Comparison of ENCODE assay signal across 24 mouse cellular contexts in the genomic region with DNA sequence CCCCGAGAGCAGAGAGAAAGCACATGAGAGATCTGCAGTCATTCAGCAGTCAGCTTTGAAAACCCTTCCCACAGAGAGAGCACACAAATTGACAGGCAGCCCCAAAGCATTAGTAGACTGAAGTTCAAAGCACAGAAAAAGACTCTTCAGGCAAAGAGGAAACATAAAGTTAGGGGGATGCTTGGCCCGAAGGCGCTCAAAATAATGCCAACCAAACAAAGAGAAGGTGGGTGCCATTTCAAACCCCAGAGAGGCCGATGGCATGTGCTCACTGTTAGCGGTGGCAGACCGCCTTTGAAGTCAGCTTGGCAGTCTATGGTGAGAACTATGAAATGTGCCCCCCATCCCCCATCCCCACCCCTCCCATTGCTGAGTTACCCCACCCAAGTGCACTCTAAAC. TPM values are rescaled to one million over a fixed set of nuclear protein-coding genes. Genes with fewer than 3 reads are reported as not detected.
DNase-seq lines count a peak whose midpoint lies in the region; ATAC-seq and TF ChIP-seq lines count a peak whose summit lies in the region.
"Had no signal": no experiment of that assay in that cellular context is flagged by ENCODE, and none has a peak within 500 bp of the region (broad histone marks: within the 10 kb centered on the region; RNA-seq: fewer than 3 reads in every experiment).

No protein-coding gene starts in this region.

- no peak for TF ChIP-seq CTCF in liver, postnatal 0 days (IDR thresholded peaks at IDR 0.05; ENCODE audit: low read depth)
- TF ChIP-seq CTCF in G1E (IDR thresholded peaks at IDR 0.05; ENCODE audit: low read depth, low read length) = no peak

- peak overlapping the region; percentile 70 for H3K4me2 ChIP-seq in liver, embryonic 11.5 days
- no peak overlapping the region for H3K4me2 ChIP-seq in liver, postnatal 0 days (ENCODE audit: low read depth, low read length)
- no peak overlapping the region; the same call in 1 of the 2 replicates for H3K4me2 ChIP-seq in liver, embryonic 15.5 days
- no peak overlapping the region for H3K4me2 ChIP-seq in kidney, embryonic 14.5 days (replicated peaks; ENCODE audit: low read depth, low read length)
- H3K4me2 ChIP-seq: heart, embryonic 15.5 days; kidney, embryonic 15.5 days; limb, embryonic 13.5 days; midbrain, embryonic 12.5 days; stomach, embryonic 15.5 days had no signal

- DNase-seq in liver, embryonic 11.5 days (ENCODE audit: low spot score) = no peak
- DNase-seq in liver, postnatal 0 days = no peak
- DNase-seq in G1E (ENCODE audit: low spot score) = no peak
- peak; percentile 78 for DNase-seq in thymus, postnatal 25 days
- no peak for DNase-seq in embryo, embryonic 9.5 days (ENCODE audit: extremely low spot score)
- DNase-seq in right cerebral cortex, postnatal 4 days = no peak
- DNase-seq: adrenal gland, postnatal 36 days; cerebellum, adult 9-10 months; gastrocnemius, postnatal 36 days; kidney, postnatal 36 days; layer of hippocampus, adult 9-11 months; lung, adult 2 months; lung, postnatal 14 days had no signal

- H3K4me1 ChIP-seq in liver, embryonic 11.5 days (replicated peaks; ENCODE audit: control insufficient read depth, insufficient read depth, low read length) = peaks cover 66% of the 10 kb centered on the region
- peaks cover 36% of the 10 kb centered on the region for H3K4me1 ChIP-seq in liver, postnatal 0 days (ENCODE audit: insufficient read depth)
- H3K4me1 ChIP-seq in G1E (ENCODE audit: insufficient read depth, low read depth, low read length) = peaks cover 99% of the 10 kb centered on the region
- H3K4me1 ChIP-seq in liver, embryonic 15.5 days (replicated peaks) = peaks cover 95% of the 10 kb centered on the region
- peaks cover 33% of the 10 kb centered on the region for H3K4me1 ChIP-seq in kidney, embryonic 14.5 days (ENCODE audit: control insufficient read depth, insufficient read depth, low read length)

- no peaks in the 10 kb centered on the region for H3K27me3 ChIP-seq in liver, embryonic 11.5 days (replicated peaks; ENCODE audit: control insufficient read depth, insufficient read depth, low read length)
- no peaks in the 10 kb centered on the region for H3K27me3 ChIP-seq in liver, postnatal 0 days (ENCODE audit: insufficient read depth, low read length)
- H3K27me3 ChIP-seq in G1E (ENCODE audit: insufficient read depth, low read length) = no peaks in the 10 kb centered on the region
- no peaks in the 10 kb centered on the region for H3K27me3 ChIP-seq in liver, embryonic 15.5 days
- H3K27me3 ChIP-seq in kidney, embryonic 14.5 days (ENCODE audit: control insufficient read depth, insufficient read depth, low read length) = no peaks in the 10 kb centered on the region
- H3K27me3 ChIP-seq: kidney, embryonic 15.5 days; limb, embryonic 13.5 days; stomach, embryonic 15.5 days had no signal

- H3K4me3 ChIP-seq in liver, embryonic 11.5 days (ENCODE audit: low read depth, low read length) = no peak overlapping the region
- no peak overlapping the region for H3K4me3 ChIP-seq in liver, postnatal 0 days (ENCODE audit: low read depth, low read length)
- peak overlapping the region; percentile 56; the same call in 1 of the 2 replicates for H3K4me3 ChIP-seq in G1E (ENCODE audit: low read depth, low read length)
- H3K4me3 ChIP-seq in liver, embryonic 15.5 days (replicated peaks) = no peak overlapping the region
- no peak overlapping the region for H3K4me3 ChIP-seq in kidney, embryonic 14.5 days (ENCODE audit: low read length)
- H3K4me3 ChIP-seq: embryonic facial prominence, embryonic 10.5 days; forebrain, embryonic 10.5 days; heart, embryonic 15.5 days; kidney, embryonic 15.5 days; limb, embryonic 13.5 days; midbrain, embryonic 12.5 days; stomach, embryonic 15.5 days had no signal

- H3K36me3 ChIP-seq in liver, embryonic 11.5 days (ENCODE audit: control insufficient read depth, insufficient read depth, low read length) = no peaks in the 10 kb centered on the region
- no peaks in the 10 kb centered on the region for H3K36me3 ChIP-seq in liver, postnatal 0 days (replicated peaks; ENCODE audit: insufficient read depth, low read length)
- peaks cover 55% of the 10 kb centered on the region for H3K36me3 ChIP-seq in G1E (replicated peaks)
- H3K36me3 ChIP-seq in liver, embryonic 15.5 days (replicated peaks) = no peaks in the 10 kb centered on the region
- H3K36me3 ChIP-seq in kidney, embryonic 14.5 days (ENCODE audit: control insufficient read depth, insufficient read depth, low read length) = no peaks in the 10 kb centered on the region
- H3K36me3 ChIP-seq: embryonic facial prominence, embryonic 10.5 days; forebrain, embryonic 10.5 days; heart, embryonic 15.5 days; kidney, embryonic 15.5 days; limb, embryonic 13.5 days; midbrain, embryonic 12.5 days; stomach, embryonic 15.5 days had no signal

- no peak overlapping the region for H3K9ac ChIP-seq in liver, embryonic 11.5 days (ENCODE audit: low read depth, low read length)
- no peak overlapping the region for H3K9ac ChIP-seq in liver, postnatal 0 days (replicated peaks)
- no peak overlapping the region for H3K9ac ChIP-seq in liver, embryonic 15.5 days
- no peak overlapping the region for H3K9ac ChIP-seq in kidney, embryonic 14.5 days (ENCODE audit: low read depth, low read length)
- H3K9ac ChIP-seq: heart, embryonic 15.5 days; kidney, embryonic 15.5 days; limb, embryonic 13.5 days; midbrain, embryonic 12.5 days; stomach, embryonic 15.5 days had no signal

- H3K9me3 ChIP-seq in liver, embryonic 11.5 days (ENCODE audit: control insufficient read depth, low read length) = no peaks in the 10 kb centered on the region
- H3K9me3 ChIP-seq in liver, postnatal 0 days (ENCODE audit: low read length) = no peaks in the 10 kb centered on the region
- peaks cover 5% of the 10 kb centered on the region for H3K9me3 ChIP-seq in G1E (replicated peaks)
- no peaks in the 10 kb centered on the region for H3K9me3 ChIP-seq in liver, embryonic 15.5 days (replicated peaks)
- H3K9me3 ChIP-seq in kidney, embryonic 14.5 days (ENCODE audit: control insufficient read depth, low read length) = no peaks in the 10 kb centered on the region
- H3K9me3 ChIP-seq: embryonic facial prominence, embryonic 10.5 days; forebrain, embryonic 10.5 days; heart, embryonic 15.5 days; kidney, embryonic 15.5 days; limb, embryonic 13.5 days; midbrain, embryonic 12.5 days; stomach, embryonic 15.5 days had no signal

- TF ChIP-seq EP300 in liver, postnatal 0 days (IDR thresholded peaks at IDR 0.05; ENCODE audit: low read depth) = no peak

- no peak overlapping the region for H3K27ac ChIP-seq in liver, embryonic 11.5 days (ENCODE audit: low read depth, low read length)
- no peak overlapping the region for H3K27ac ChIP-seq in liver, postnatal 0 days (ENCODE audit: low read depth)
- peak overlapping the region; percentile 29; the same call in 1 of the 2 replicates for H3K27ac ChIP-seq in liver, embryonic 15.5 days (replicated peaks)
- H3K27ac ChIP-seq in kidney, embryonic 14.5 days (ENCODE audit: low read depth, low read length) = no peak overlapping the region
- H3K27ac ChIP-seq: embryonic facial prominence, embryonic 10.5 days; forebrain, embryonic 10.5 days; heart, embryonic 15.5 days; kidney, embryonic 15.5 days; limb, embryonic 13.5 days; midbrain, embryonic 12.5 days; stomach, embryonic 15.5 days had no signal

- WGBS in liver, embryonic 11.5 days = 83% methylated on average over 6 of the region's 6 CpGs
- 78% methylated on average over 6 of the region's 6 CpGs for WGBS in liver, postnatal 0 days (ENCODE audit: insufficient replicate concordance)
- WGBS in liver, embryonic 15.5 days (ENCODE audit: insufficient replicate concordance) = 74% methylated on average over 6 of the region's 6 CpGs
- WGBS in kidney, embryonic 14.5 days = 89% methylated on average over 6 of the region's 6 CpGs

- ATAC-seq in liver, embryonic 11.5 days (replicated peaks; ENCODE audit: low FRiP score) = no peak
- ATAC-seq in liver, postnatal 0 days = no peak
- ATAC-seq in G1E (ENCODE audit: extremely low read depth, insufficient number of reproducible peaks, low FRiP score, poor library complexity, severe bottlenecking) = no peak
- ATAC-seq in liver, embryonic 15.5 days (ENCODE audit: insufficient read depth) = no peak
- ATAC-seq in kidney, embryonic 14.5 days (ENCODE audit: low FRiP score, low TSS enrichment) = no peak
- ATAC-seq: hindbrain, embryonic 16.5 days; intestine, embryonic 16.5 days had no signal

RNA-seq across cellular contexts. Expression of gene Hdac7, which starts 2.2 kb away (rescaled TPM):
- 28.1 and 33.5 TPM in 2 replicates for polyA plus RNA-seq in liver, embryonic 11.5 days (2014; fragmentation: Nextera tagmentation; extraction: Ambion mirVana)
- 5.3 TPM in 2 replicates for polyA plus RNA-seq in liver, postnatal 0 days (2015; fragmentation: Nextera tagmentation; extraction: Ambion mirVana)
- total RNA-seq in G1E (2014; fragmentation: Nextera tagmentation) = 20.4 and 21.1 TPM in 2 replicates
- 3.0 and 3.9 TPM in 2 replicates for total RNA-seq in G1E (2017)
- polyA plus RNA-seq in G1E (2012) = 117 and 164 TPM in 2 replicates
- 5.7 and 6.5 TPM in 2 replicates for polyA plus RNA-seq in liver, embryonic 15.5 days (2015; fragmentation: Nextera tagmentation; extraction: Ambion mirVana)
- polyA plus RNA-seq in kidney, embryonic 14.5 days (2014; fragmentation: Nextera tagmentation; extraction: Ambion mirVana) = 32.2 and 34.1 TPM in 2 replicates
